Mouse (Mus musculus) kidney, adult 2 months (tissue): ENCODE results near the gene Zc3h7b.

Source experiments
- CTCF ChIP-seq: fragments of 200-500 bp; conservative IDR thresholded peaks from 2 replicates; pipeline ENCODE4 v1.5.1; 2011; ENCODE audit warnings: low read depth, mild to moderate bottlenecking, control low read depth, low read length, moderate library complexity, mixed read lengths; ENCODE audit not compliant: insufficient read depth, insufficient read length
- POLR2A ChIP-seq: fragments of 200-500 bp; IDR thresholded peaks from one replicate; pipeline ENCODE4 v1.6.1; 2011; ENCODE audit warnings: low read depth, low read length, control low read depth

- TF ChIP-seq POLR2A, result no peak
- TF ChIP-seq CTCF, result no peak
Observed at GRCm38 (mm10) chr15:81812287-81812686, 67.4 kb downstream of the Zc3h7b start.
